Mouse (Mus musculus) cerebellum, adult 11 months (tissue): ENCODE measurements around the gene Slc9a5.

ENCODE experiments used
- DNase-seq: peaks from one replicate; pipeline ENCODE4 v3.0.0; 2022

The Slc9a5 gene

DNA sequence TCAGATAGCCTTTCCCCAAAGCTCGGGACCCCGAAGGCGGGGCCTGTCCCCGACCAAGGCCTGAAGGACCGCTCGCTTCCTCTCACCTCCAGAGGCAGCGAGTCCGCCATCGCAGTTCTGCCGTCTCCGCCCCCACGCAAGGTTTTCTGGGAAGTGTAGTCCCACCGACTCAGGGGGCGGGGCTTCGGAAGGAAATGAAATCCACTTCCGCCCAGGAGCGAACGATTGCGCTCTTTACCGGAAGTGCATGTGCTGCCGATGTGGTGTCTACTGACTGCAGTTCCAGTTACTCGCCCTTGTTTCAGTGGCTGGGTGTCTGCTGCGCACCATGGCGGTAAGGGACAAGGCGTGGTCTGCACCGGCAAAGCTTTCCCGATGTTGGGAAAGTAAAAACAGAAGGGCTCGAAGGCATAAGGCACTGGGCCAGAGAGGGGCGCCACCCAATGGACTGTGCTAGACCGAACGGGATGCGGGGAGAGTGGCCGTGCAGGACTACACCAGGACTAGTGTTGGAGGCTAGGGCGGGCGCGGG, 22.4 kb upstream of the Slc9a5 start, which contains the start of the genes Lrrc29 and Tmem208:
Gene Lrrc29 (minus strand): TSS at position 138 of the 532 bp plus-strand sequence.
Gene Tmem208 (plus strand): TSS at position 214 of the 532 bp plus-strand sequence.
- peak; percentile 97 for DNase-seq

DNA sequence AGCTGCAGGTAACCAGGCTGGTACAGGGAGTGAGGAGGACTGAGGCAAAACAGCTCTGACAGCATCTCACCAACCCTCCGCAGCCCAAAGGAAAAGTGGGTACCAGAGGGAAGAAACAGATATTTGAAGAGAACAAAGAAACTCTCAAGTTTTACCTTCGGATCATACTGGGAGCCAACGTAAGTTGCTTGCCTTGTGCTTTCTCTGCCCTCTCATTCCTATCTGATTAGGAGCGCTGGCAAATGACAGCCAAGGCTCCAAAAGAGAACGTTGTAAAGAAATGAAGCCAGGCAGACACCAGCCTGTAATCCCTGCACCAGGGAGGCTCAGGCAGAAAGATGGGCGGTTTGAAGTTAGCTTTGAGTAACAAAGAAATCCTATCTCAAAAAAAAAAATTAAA, 21.7 kb upstream of the Slc9a5 start:
- no peak for DNase-seq

DNA sequence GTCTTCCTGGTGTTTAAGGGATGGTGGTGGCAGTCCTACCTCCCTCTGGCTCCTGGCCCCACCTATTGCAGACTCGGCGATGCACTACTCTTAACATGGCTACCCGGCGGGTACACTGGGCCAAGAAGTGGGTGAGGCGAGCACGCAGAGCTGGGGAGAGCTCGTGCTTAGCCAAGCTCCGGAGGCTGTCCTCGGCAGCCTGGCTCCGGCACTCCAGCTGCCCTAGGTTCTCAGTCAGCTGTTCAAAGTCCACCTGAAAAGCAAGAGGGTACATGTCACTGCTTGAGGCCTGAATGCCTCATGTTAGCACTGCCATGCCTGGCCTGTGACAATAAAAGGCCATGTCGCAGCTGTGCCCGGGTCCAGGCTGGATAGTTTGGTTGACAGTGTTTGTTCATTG, 18.3 kb upstream of the Slc9a5 start:
- no peak for DNase-seq

DNA sequence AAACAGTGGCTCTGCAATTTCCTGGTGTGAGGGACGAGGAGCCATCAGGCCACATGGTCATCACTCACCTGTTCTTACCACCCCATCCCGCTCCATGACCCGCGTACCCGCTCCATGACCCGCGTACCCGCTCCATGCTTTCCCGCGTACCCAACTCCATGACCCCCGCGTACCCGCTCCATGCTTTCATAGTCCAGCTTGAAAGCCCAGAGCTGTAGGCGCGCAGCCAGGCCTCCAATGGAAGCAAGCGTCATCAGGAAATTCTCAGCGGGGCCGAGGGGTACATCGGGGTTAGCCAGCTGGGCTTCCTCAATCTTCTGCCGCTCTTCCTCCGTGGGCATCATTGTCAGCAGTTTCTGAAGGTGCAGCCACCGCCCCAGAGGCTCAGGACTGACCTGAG, 17.2 kb upstream of the Slc9a5 start:
- DNase-seq, result no peak

DNA sequence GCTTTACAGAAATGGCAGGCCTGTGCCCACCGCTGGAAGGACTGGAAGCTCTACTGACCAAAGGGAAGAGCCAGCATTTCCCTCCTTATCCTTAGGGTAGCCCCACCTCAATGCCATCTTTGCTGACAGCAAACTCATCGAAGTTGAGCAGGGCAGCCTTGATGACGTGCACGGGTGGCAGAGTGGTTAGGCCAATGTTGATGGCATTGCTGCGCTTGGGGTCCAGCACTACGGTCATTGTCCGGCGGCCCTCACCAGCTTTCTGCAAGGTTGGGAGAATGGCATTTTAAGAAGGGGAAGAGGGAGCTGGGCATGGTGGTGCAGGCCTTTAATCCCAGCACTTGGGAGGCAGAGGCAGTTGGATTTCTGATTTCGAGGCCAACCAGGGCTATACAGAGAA, 16.7 kb upstream of the Slc9a5 start:
- no peak for DNase-seq

DNA sequence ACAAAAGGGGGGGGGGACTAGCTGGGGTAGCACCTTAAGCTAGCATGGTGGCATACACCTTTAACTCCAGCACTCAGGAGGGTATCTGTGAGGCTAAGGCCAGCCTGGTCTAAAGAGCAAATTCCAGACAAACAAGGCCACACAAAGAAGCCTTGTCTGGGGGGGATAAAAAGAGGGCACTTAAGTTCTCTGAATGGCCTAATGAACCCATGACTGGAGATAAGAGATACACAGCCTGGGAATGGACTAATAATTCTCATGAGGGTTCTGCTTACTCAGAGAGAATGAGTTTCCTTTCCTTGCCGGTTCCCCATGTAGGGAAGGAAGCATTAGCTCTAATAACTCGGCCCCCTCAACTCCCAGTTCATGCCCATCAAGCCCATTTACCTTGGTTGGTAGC, 16.1 kb upstream of the Slc9a5 start:
- DNase-seq, result no peak

DNA sequence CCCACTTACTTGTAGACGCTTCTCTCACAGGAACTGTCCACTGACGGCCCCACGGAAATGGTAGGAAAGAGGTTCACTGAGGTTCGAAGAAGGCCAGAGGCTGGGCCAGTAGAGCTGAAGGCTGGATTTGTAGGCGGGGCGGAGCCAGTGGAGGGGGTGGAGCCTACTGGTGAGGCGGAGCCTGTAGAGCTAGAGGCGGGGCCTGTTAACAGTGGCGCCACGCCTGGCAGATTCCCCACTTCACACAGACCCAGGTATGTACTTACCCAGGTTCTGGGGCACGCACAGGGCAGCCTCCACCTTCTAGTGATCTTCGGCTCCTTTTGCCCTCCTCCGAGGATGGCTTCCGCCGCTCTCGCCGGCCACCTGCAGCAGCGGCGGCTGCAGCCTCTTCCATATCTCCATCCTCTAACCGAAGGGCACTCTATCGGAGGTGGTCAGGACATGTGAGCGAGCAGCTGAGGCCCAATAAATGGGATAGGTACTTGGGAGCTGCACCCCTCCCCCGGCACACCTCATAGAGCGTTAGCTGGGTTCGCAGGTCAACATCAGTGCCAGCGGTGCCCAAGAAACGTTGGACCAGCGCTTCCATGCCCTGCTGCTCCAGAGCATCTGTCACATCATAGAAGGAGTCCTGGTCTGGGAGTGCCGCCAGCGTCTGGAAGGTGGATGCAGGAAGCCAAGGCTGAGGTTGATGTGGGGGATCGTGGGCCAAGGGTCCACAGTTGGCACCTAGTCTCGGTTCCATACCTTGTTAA, 12.1 kb upstream of the Slc9a5 start:
- no peak for DNase-seq

DNA sequence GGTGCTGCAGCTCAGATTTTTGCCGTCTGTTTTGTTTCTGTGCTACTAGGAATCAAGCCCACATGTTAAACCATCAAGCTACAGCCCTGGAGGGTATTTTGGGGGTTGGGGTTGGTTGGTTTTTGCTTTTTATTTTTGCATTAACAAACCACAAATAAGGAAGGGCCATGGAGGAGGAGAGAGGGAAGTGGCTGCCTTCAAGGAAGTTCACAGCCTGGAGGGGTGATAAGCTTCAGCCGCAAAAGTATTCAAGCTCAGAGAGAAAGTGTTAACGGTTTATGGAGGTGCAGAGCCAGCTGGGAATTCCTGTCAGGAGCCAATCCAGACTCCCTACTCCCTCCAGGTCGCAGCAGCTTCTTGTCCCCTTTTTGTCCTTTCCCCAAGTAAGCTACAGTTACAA, 9.7 kb upstream of the Slc9a5 start:
- no peak for DNase-seq

DNA sequence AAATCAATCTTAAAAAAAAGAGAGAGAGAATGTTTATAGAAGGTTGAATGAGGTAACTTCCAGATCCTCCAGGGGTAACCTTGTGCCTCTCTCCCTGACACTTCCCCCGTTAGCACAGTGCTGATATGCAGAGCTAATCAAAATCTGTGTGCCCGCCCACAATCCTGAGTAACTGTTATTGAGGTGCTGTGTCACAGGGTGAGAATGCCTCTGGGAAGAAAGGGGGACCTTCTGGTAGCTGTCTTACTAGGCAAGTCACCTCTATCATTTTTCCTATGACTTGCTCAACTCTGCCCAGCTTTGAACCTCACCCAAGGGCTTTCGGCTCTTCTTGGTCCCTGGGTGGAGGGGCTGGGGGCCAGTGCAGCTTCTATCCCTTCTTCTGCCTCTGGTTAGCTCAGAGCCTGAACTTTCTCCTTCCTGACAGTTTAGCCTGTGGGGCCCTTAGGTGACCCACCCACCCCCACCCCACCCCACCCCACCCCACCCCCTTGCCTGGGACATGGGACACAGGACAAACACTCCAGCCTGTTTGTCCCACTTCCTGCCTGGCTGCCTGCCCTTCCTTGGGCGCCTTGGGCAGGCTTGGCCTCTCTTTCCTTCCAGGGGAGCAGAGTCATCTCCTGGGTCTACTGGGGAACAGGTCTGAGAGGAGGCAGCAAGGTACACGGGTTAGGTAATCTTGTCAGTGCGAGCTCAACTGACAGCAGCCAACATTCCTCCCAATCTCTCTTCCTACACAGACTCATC, 8.6 kb upstream of the Slc9a5 start:
- no peak for DNase-seq

DNA sequence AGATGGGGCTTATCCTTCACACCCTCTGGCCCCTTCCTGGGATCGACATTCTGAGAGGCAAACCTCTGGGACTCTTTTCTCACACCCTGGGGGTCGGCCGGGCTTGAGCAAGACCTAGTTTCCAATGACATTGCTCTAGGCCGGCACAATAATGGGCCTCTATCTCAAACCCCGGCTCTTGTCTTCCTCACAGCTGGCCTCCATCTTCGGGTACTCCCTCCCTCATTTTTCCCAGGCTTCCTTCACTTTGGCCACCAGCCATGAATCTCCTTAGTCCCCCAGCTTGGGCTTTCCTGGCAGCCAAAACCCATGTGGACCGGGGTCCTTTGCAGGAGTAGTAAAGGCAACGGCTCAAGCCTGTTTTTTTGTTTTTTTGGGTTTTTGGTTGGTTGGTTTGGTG, 7.2 kb upstream of the Slc9a5 start:
- no peak for DNase-seq

DNA sequence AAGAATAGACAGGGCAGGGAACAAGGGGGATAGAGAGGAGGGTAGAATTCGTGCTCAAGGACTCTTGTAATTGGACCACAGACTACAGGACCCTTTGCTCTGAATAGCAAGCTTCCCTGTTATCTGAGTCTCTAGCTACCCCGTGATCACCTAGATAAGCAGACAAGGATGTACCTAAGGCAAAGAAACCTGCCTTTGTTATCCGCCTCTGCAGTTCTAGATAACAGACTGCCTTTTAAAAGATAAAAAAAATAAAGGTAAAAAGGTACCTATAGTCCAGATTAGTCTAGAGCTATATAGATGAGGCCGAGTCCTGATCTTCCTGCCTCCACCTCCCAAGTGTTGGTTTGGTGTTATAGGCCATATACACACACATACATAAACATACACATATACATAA, 5.9 kb upstream of the Slc9a5 start:
- no peak for DNase-seq

DNA sequence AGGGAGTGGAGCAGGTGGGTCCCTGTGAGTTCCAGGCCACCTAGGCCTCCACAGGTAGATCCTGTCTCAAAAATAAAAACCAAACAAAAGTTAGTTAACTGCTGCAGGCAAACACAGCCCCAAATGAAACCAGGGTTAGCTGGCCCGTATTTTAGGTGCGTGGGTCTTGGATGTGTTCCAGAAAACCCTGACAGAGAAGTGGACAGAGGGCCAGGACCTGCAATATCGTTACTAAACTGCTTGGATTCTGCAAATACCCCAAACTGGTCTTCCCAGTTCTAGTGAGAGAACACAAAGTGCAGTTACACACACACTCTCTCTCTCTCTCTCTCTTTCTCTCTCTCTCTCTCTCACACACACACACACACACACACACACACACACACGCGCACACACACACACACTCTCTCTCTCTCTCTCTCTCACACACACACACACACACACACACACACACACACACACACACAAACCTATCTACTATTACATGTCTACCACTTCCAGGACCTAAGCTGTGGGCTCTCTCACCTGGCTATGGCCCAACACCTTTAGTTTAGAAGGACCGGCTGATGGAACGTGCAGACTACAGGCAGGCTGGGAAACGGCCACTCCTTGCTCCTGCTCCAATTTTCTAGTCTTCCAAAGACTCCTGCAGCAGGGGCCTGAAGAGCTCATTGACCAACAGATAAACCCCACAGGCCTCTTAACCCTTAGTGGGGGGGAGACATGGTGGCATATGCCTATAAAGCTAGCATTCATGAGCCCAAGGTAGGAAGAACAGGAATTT, 4.7 kb upstream of the Slc9a5 start:
- no peak for DNase-seq

DNA sequence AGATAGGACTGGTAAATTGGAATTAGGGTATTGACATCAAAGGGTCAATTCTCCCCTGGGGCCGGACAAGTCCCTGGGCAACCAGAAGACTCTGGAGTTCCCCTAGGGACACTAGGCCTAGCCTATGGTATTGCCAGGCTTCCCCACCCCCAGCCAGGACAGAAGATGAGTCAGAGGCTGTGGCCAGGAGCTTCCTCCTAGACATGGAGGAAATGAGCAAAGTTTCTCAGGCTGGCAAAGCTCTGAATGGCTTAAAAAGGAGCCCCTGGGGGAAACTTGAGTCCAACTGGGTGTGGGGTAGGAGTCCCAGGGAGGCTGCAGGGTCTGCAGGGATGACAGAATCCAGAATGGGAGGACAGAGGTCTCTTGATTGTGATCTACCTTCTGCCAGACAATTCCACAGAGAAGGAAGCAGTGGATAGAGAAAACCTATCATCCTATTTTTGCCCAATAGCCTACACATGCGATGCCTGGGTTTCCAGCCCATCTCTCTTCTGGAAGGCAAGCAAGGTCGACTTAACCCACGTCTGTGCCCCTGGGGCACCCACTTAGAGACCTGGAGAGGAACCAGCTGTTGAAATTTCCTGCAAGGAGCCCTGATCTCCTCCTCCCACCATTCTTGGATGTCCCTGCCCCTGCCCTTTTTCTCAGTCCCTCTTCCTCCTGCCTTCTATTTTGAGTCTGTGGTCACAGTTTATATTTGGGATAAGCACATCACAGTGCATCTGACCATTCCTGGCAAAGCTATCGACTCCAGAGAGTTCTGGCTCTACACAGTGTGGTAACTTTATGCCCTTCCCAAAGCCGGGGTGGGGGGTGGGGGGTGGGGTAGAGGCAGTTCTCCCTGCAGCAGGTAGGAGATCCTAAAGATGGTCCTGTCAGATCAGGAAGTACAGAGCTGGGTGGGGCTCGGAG, 3.3 kb upstream of the Slc9a5 start:
- no peak for DNase-seq

DNA sequence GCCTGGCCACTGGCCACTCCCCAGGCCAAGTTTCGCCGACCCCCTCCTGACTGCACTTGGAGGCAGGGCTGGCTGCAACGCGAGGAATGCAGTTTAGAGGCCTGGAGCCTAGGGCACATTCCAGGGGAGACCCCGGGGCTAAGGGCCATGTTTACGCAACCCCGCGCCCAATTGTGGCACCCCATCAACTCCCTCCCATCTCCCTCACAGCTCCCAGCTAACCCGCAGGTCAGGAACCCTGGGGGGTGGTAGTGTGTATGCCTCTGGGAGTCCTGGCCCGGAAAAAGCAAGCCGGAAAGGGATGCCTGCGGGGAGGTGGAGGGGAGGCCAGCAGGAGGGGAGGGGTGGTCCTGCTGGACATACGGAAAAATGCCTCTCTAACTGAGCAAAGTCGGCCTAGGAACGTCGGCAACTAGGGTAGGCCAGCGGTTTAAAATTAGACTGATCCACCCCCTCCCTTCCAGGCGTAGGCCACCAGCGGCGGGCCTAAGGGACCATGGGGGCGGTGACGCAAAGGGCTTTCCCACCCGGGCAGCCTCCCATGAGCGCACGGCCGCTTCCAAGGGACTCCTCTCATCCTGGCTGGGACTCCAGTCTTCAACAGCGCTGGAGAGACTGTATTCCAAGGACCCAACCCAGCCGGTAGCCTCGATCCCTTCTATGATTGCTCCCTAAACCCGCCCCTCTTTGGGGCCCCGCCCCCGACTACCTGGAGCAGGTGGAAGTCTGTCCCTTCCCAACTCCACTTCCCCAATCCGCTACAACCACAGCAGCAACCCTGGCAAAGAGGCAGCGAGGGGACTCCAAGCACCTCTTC, 1.8 kb upstream of the Slc9a5 start:
- DNase-seq, result peak; percentile 52

DNA sequence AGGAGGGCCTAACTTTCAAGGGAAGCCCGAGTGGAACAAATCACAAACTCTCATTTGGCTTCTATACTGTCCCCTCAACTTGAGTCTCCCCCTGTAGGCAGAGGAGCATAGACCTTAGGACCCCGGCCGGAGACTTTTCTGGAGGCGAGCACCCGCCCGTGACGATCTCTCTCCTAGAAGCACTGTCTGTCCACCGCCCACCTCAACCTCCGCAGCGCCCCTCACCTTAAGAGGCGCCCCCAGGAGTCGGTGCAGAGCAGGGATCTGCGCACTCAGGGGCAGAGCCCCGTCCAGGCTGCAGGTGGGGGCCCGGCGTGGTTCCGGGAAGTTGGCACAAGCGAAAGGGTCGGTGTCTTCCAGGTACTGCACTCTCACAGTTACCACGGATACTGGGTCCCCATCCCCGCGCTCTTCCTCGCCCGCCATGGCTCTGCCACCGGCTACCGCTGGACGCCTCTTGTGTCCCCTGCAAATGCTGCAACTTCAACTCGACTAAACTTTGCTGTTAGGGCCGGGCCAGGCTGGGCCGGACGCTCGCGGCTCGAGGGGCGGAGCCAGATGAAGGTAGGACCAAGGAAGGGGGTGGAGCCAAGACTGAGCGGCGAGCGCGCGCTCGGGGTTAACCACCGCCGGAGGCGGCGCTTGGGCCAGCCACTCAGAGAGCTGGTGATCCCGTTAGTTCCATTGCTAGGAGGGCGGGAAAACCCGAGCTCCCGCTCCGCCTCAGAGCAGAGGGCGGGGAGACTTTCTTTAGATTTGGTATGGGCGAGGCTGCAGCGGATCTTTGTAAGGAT, 1.0 kb upstream of the Slc9a5 start, which contains the start of gene Fhod1:
Gene Fhod1 (minus strand): TSS at position 526 of the 794 bp plus-strand sequence.
- peak; percentile 91 for DNase-seq

DNA sequence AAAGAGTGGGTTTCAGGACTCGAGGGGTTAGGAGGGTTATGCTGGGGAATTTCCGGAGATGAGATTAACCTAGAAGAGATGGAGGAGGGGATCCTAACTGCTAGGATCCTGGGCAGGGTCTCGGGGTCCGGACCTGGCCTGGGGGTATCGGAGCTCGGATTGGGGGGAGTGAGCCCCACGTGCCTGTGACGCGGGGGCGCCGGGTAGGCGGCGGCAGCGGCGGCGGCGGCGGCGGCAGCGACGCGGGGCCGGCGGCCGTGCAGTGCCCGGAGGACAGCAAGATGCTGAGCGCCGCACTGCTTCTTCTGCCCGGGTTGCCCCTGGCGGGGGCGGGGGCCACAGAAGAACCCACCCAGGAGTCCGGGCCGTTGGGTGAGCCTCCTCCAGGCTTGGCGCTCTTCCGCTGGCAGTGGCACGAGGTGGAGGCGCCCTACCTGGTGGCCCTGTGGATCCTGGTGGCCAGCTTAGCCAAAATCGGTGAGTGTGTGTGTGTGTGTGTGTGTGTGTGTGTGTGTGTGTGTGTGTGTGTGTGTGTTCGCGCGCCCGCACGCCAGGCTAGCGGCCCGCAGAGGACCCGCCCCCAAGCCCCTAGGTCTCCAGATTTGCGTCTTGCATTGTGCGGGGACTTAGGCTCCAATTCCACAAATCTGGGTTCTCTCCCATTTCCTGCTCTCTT, 591 bp downstream of the Slc9a5 start:
- peak; percentile 61 for DNase-seq

DNA sequence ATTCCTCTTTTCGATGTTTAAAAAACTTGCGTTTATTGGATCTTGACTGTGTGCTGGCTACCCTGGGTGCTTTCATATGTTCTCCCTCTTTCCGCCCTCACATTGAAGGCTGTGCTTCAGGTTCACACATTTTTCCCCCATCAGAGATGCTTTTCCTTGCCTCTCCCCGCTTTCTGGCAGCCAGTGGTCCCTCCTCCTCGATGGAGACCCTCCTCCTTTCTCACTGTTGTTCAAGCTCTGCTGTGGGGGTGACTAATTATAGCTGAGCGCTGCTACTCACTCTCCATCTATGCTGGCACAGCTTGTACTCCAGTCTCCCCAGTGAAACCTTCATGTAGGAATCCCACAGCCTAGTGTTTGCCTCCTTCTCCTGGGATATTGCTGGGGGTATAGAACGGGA, 1.5 kb downstream of the Slc9a5 start:
- DNase-seq, result no peak

DNA sequence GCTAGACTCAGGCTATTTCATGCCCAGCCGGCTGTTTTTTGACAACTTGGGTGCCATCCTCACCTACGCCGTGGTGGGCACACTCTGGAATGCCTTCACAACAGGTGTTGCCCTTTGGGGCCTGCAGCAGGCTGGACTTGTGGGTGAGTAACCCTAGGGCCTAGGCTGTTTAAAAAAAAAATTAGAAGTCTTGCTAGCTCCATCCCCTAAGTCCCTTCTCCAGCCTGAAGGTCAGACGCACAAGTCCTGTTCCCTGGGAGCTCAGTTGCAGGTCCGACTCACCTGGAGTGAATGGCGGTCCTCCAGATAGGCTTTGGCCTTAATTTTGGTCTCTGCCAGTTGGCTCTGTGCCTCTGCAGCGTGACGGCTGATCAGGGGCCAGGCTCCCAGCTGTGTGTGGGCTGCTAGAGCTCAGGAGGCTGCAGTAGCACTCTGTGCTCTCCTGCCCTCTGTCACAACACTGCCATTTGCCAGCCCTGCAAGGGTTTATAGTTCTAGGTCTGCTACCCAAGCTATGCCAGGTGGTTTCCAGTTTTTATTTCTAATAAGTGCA, 5.0 kb downstream of the Slc9a5 start:
- peak; percentile 68 for DNase-seq

DNA sequence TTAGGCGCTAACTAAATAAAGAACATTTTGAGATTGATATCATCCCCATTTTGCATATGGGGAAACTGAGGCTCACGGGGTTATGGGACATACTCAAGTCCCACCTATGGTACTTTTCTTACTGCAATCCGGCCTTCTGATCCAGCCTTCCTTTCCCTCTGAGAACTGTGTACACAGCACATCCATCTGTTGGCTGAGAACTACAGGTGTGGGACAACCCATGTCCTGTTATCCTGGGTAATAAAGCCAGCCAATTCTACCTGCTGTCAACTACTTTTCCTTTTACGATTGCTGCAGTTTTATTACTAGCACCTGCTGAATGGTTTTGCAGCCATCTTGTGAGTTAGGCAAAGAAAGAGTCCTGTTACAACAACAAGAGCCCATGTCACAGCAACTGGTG, 5.9 kb downstream of the Slc9a5 start:
- no peak for DNase-seq
